Mouse (Mus musculus) heart, adult 9 months (tissue): Measurements from ENCODE around the gene Vamp8.

ENCODE experiments used
- DNase-seq, 2 experiments: peaks; one replicate each; pipeline ENCODE4 v3.0.0; 2022; ENCODE audit warnings: low spot score in 2 of 2

Vamp8 gene

DNA sequence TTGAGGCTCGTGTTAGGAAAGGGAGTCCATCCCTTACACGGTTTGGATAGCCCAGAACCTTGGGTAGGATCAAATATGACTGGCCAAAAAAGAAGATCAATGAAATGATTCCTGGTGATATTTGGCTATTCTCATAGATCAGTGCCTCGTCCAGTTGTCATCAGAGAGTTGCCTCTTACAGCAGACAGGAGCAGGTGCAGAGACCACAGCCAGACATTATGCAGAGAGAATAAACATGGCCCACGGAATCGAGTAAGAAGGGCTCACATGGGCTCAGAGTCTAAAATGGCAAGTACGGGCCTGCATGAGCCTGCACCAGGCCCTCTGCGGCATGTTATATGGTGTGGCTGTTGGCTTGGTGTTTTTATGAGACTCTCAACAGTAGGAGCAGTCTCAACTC, 14.9 kb upstream of the Vamp8 start:
- no peak for DNase-seq

DNA sequence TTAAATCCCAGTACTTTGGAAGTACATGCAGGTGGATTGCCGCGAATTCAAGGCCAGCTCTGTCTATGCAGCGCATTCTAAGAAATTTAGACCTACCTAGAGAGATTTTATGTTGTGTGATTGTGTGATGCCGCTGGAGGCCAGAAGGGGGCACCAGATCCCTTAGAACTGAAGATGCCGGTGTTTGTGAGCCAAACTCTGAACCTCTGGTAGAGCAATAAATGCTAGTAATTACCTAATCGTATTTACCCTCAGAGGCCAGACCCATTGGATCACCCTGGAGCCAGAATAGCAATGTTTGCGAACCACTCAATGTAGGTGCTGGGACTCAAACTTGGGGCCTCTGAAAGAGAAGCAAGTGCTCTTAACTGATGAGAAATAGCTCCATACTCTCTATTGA, 11.4 kb upstream of the Vamp8 start:
- DNase-seq: peak; percentile 47 to 76

DNA sequence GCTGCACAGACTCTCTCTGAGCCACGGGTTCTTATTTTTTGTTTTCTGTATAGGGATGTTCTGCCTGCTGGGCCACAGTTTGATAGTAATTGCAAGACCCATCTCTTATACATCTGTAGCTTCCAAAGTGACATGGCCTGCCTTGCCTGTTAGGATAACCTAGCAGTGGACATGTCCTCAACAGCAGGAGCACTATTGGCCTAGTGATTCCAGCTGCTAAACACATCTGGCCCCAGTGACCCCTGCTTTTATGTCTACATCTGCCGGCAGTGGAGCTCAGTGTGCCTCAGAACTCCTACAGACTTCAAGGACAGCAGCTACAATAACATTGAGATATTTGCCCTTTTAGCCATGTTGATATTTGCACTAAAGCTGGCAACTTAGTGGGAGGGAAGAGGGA, 9.5 kb upstream of the Vamp8 start:
- DNase-seq: no peak

DNA sequence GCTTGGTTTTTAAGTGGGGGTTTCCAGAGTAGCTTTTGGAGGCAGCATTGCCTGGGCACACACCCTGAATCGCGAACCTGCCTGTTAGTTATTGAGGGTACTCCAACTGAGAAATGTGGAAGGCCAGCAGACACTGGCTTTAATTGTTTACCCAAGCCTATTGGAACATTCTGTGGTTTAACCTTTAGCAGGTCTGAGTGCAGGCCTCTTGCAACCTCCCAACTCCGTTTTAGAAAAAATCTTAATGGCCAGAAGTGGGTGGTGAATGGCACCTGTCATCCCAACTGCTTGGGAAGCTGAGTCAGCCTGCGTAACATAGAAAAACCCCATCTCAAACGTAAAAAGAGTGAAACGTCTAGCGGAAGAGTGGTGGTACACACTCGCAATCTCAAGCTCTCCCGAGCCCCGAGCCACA, 6.3 kb upstream of the Vamp8 start:
- DNase-seq: no peak

DNA sequence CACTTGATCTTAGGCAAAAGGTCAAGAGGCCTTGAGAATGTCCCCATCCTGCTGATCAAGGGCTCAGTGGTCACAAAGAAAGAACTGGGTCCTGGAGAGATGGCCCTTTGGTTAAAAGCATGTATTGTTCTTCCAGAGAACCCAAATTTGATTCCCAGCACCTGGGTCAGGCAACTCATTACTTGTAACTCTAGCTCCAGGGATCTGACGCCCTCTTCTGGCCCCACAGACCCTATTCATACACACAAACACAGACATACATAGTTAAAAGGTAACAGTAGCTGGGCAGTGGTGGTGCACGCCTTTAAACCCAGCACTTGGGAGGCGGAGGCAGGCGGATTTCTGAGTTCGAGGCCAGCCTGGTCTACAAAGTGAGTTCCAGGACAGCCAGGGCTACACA, 1.8 kb upstream of the Vamp8 start:
- no peak for DNase-seq

DNA sequence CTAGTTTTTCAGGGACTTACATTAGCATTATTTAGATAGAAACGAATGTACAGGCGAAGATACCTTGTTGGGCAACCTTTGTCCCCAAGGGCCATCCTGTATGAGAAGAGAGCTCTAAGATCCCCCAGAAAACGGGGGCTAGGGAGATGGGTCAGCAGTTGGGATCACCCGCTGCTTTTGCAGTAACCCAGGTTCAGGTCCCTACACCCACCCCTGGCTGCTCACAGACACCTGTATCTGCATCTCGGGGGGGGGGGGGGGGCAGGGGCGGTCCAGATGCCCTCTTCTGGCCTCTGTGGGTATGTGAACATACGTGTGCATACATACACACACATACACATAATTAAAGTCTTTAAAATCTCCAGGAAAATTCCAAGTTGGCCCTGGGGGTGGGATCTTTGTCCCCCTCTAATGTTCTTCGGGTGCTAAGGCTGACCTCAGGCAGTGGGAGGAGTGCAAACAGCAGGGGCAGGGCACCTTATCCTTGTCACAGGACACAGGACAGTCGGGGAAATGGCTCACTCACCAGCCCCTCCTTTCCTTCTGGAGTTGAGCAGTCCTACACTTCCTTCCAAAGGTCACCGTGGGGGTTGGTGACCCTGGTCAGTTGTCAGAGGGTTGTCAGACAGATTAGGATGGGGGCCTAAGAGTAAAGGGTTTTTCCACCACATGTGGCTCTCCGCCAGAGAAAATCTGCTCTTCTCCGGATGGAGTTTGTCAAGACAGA, 455 bp upstream of the Vamp8 start:
- peak; percentile 79 to 81 for DNase-seq

DNA sequence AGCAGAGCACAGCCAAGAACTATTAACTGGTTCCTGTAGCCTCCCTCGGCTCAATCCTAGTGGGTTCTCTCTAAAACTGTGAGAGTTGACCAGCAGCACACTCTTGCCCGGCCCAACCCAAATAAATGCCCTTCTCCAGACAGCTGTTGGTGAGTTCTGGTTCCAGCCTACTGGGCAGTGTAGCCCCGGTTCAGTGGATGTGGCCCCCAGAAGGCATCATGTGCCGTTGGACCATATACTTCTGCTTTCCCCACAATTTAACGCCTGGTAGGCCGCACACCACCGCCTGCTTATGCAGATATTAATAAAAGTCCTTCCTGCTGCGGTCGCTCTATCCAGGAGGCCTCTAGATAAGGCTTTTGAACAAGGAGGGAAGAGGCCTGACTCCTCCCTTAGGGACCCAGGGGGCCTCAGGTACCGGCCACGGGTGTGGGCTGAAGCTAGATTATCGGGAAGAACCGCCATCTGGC, 997 bp downstream of the Vamp8 start:
- DNase-seq: no peak

DNA sequence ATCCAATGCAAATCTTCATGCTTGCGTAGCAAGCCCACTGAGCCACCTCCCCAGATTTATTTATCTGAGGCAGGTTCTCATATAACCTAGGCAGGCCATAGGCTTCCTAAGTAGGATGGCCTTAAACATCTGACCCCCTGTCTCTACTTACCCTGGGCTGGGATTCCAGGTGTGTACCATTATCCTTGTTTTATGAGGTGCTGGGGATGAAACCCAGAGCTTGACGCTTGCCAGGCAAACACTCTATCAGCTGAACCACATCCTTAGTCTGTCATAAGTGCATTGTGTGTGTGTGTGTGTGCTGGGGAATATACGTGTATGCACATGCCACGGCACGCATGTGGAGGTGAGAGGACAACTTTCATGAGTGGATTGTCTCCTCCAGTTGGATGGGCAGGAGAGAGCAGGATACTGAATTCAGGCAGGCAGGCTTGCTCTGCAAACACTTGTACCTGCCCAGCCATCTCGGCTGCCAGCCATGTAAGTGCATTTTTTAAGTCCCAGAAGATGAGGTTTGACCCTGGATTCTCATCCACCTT, 1.6 kb downstream of the Vamp8 start:
- no peak for DNase-seq

DNA sequence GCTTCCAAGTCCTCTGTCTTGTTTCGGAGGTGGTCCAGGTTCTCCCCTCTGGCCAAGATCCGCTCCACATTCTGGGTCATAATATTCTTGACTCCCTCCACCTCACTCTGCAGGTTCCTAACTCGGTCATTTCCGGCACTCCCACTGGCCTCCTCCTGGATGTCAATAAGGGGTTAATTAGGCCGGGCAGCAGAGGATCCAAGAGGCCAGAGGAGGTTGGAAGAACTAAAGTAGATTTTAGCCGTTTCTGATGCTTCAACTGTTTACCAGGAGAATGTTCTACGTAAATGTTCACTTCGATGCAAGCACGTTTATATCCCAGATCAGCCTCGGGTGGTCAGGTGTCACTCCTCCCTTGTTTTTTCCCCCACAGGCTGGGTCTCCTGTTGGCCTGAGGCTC, 2.2 kb downstream of the Vamp8 start:
- no peak for DNase-seq

DNA sequence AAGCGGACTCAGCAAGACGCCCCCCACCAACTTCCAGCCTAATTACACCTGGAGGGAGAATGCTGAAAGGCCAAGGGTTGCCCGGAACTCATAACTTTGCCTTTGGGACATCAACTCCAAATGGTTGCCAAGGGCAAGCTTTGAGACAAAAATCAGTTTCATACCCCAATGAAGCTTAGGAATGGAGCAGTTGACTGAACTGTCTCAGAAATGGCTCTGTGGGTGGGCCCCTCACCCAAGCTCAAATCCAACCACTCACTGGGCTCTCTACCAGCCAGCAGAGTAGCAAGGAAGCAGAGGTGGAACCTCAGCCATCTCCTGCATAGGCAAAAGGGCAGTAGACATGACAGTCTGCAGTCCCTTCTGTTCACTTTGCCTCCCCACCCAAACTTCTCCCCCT, 2.7 kb downstream of the Vamp8 start:
- no peak for DNase-seq

DNA sequence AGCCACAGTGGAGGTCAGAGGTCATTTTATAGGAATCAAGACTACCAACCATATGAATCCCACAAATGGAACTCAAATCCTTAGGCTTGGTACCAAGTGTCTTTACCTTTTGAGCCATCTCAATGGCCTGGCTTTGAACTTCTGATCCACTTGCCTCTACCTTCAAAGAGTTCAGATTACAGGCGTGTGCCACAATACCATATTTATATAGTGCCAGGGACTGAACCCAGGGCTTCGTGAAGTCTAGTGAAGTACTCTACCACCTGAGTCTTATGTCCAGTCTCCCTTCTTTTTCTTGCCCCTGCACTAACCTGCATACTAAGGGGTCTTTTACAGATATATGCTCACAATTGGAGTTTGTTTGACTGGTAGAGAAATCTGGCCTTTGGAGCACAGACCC, 3.9 kb downstream of the Vamp8 start:
- DNase-seq: no peak

DNA sequence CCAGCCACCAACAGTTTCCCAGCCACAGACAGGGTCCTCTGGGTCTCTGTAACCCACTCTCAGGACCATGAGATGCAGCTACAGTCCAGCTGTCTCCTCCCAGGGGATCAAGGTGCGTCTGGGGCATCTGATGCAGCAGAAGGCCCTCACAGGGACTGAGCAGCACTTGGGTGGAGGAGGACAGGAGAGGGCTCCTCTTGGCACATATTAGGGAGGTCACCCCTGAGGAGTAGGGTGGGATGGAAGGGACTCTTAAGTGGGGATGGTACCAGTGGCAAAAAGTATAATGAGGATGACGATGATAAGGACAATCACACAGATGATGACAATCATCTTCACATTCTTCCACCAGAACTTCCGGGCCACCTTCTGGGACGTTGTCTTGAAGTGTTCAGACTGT, 5.2 kb downstream of the Vamp8 start:
- DNase-seq: no peak

DNA sequence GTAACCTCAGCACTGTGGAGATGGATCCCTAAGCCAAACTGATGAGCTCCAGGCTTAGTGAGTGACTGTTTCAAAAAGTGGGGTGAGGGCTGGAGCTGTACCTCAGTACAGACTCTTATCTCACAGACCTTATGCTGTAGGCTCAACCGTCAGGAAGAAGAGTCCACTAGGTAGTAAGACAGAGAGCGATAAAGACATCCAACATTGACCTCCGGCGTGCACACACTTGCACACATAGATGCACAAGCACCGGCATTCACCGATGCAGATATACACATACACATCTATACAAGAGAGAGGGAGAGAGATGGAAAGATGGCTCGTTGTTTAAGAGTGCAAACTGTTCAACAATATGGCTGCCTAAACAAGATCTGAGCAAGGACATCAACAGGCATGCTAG, 6.6 kb downstream of the Vamp8 start:
- DNase-seq: no peak

DNA sequence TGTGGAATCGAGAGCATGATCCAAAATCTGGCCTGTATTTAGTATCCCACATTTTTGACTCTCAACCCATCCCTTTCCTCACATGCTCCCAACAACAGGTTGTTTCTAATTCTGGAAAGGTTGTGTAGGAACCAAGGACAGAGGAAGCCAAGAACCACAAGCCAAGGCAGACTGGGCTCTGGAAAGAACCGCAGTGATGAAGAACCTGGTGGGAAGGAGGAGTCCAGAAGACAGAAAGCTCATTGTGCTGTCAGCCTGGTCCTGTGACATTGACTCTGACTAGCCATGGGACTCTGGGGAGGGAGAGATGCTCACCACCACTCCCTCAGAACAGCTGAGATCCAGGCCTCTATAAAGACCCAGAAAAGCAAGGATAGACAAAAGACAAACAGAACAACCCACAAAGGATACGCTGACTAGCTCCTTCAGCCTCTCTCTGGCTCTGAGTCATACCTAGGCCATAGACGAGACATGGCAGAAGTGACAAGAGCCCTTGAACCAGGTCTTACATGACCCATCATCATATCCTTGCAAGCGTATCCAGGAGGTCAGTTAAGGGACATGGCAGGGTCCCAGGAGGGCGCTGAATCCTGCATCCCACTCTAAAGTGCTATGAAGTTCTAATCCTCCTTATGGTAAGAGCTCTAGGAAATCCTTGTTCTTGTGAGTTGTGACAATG, 7.2 kb downstream of the Vamp8 start:
- DNase-seq: no peak

DNA sequence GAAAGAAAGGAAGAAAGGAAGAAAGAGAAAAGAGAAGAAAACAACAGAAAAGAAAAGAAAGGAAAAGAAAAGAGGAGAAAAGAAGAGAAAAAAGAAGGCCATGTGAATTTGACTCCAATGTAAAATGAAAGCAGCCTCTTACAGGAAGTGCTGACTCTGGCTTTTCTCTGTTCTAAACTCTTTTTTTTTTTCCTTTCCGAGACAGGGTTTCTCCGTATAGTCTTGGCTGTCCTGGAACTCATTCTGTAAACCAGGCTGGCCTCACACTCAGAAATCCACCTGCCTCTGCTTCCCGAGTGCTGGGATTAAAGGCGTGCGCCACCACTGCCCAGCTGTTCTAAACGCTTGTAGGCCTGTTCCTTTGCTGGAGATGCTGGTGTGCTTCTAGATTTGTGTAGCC, 8.0 kb downstream of the Vamp8 start:
- no peak for DNase-seq

DNA sequence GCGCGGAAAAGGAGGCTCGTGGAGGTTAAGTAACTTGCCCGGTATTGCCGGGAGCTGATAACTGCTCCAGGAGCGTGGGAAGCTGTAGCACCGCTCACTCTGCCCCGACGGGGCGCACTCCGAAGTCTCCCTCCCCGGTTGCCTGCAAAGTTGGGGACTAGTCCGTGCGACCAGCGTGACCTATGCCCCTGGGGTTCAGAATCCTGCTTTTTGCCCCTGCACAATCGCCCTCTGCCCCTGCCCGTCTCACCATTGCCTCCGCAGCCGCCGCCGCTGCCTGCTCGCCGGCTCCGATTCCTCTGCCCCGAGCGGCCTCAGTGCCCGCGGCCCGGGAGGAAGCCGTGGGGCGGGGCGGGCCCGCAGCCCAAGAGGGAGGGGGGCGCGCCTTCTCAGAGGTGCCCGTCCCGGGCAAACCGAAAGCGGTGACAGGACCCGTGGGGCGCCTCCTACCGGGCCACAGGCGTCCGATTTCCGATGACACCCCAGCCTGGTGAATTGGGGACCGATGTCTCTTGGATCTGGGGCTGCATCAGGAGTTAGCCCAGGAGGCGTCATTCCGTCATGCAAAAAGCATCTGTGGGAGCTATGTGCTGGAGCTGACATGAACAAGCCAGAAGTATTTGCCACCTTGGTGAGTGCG, 10.3 kb downstream of the Vamp8 start, which contains the start of gene Vamp5:
Gene Vamp5 (minus strand): TSS at position 338 of the 640 bp plus-strand sequence.
- peak; percentile 88 to 89 for DNase-seq

DNA sequence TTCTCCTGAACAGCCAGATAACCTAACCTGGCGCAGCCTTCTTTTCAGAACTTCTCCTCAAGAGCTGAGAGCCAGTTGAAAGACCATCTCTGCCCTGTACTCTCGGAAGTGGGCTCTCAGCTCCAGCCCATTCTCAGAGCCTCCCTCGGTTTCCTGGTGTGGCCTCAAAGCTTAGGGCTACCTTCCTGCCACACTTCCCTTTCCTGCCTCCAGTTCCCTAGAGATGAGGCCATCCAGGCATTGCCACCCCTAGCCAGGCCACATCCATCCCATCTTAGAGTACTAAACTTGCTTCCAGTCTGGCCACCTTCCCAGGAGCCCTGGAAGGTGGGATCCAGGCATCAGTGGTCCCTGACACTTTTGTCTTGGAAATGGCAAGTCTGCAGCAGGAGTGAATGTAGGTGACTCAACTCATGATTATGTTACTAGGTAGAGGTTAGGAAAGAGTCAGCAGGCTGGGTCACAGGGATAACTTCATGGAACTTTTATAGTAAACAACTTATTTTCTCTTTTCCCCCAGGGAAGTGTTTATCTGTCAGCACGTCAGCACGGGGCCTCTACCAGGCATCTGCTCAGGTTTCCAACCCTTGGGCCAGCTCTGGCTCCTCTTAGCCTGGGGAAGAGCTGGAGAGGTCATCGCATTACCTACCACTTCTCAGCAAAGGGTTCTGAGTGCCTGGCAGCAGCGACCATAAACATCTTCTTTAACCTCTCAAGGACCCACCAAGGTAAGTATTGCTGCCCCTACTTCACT, 10.9 kb downstream of the Vamp8 start:
- DNase-seq: peak in 1 of 2 experiments; percentile 42

DNA sequence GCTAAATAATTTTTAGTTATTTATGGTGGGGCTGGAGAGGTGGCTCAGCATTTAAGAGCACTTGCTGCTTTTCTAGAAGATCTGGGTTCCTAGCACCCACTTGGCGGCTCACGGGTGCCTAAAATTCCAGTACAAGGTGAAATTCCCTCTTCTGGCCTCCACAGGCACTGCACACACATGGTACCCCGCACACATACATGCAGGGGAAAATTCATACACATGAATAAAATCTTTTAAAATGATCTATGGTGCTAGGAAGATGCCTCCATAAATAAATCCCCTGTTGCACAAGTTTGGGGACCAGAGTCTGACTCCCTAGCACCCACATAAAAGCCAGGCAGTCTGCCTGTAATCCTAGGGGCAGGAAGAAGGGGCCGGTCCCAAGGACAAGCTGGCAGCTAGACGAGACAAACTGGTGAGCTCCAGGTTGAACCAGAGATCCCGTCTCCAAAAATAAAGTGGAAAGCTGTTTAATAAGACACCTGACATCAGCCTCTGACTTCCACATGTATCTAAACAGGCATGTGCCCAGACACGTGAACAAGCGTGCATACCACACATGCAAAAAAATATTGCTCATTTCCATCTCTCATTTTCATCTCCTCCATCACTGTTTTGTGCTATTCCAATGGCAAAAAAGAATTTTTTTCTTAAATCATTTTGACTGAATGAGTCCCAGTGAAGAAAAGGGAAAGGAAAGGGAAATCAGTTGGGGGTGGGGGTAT, 11.8 kb downstream of the Vamp8 start:
- no peak for DNase-seq

DNA sequence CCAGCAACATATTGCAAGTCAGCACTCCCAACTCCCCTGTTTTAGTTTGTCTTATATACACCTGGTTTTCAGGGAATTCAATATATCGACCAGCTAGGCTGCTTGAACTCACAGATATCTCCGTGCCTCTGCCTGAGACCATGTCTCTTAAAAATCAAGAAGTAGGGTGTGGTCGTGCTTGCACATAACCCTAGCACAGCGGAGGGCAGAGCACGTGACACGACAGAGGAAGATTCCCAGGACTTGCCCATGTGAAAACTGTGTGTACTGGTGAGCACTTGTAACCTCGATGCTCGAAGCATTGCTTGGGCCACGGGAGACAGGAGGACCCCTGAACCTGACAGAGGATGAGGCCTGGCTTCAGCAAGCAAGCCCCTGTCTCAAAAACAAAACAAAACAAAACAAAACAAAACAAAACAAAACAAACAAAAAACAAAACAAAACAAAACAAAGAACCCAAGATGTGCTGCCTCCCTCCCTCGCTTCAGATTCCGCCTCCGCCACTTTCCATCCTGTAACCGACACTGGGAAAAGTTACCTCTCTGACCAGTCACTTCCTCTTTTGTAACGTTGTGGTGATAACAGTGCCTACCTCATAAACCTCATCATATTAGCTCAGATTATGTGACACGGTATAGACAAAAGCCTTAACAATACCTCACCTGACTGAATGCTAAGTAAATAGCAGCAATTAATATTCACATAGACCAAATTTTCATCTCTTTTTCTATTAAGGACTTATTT, 15.5 kb downstream of the Vamp8 start:
- no peak for DNase-seq

DNA sequence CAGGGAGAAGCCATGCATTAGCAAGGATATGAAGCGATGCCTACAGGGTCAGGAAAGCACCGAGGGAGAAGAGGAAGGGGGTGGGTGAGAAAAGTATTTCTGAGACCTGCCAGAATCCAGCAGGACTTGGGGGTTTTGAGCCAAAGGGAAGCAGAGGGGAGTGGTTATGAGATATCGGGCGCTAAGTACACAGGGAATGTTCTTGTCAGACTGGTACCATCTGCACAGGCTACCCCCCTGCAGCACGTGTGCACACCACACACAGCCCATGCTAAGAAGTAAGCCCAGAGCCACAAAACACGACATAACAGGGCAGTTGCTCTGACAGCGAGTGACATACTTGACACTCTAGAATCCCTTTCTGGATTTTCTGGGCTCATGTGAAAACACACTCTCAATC, 16.3 kb downstream of the Vamp8 start:
- no peak for DNase-seq

DNA sequence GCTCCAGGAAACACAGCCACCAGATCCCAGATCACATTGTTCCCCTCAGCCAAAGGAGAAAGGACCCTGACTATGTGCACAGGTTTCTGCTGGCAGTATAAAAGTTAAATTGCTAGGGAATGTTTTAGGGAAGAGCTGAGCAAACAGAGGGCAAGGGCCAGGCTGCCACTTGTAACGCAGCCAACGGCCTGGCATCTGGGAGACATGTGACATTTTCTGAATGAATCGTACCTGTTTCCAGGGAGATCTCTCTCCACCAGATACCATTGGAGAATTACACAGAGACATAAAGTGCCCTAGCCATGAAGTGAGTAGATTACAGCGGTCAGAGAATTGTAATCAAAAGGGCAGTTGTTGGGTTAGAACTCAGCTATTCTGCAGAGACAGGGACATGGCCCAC, 17.3 kb downstream of the Vamp8 start:
- DNase-seq: no peak
